Mouse (Mus musculus) v-Abl transformed pro-B cells (cell line): Measurements from ENCODE around the gene Golga4.

Experiments
- in situ Hi-C, 2 experiments: fragments of 400-800 bp; cut with MboI; formaldehyde crosslinking; loops; one replicate each; pipeline ENCODE4 v1.15.1; 2025; ENCODE audit not compliant: unreplicated experiment in 2 of 2

Gene Golga4

GRCm38 (mm10) chr9:118519101-118519500, 13.0 kb downstream of the Golga4 start:
- in situ Hi-C loops, result no loop called here

- in situ Hi-C loops, result no loop called here
Observed at GRCm38 (mm10) chr9:118520011-118520410, 13.9 kb downstream of the Golga4 start.

GRCm38 (mm10) chr9:118520858-118521257, 14.8 kb downstream of the Golga4 start:
- in situ Hi-C loops, result no loop called here

- in situ Hi-C loops, result no loop called here
Observed at GRCm38 (mm10) chr9:118521659-118522058, 15.6 kb downstream of the Golga4 start.

GRCm38 (mm10) chr9:118523738-118524137, 17.7 kb downstream of the Golga4 start:
- in situ Hi-C loops, result no loop called here

GRCm38 (mm10) chr9:118527056-118527455, 21.0 kb downstream of the Golga4 start:
- in situ Hi-C loops, result no loop called here

- in situ Hi-C loops, result no loop called here
Observed at GRCm38 (mm10) chr9:118529783-118530182, 23.7 kb downstream of the Golga4 start.

- in situ Hi-C loops, result no loop called here
Observed at GRCm38 (mm10) chr9:118530679-118531078, 24.6 kb downstream of the Golga4 start.

GRCm38 (mm10) chr9:118532516-118533205, 26.6 kb downstream of the Golga4 start:
- in situ Hi-C loops, result no loop called here

GRCm38 (mm10) chr9:118536946-118537345, 30.9 kb downstream of the Golga4 start:
- in situ Hi-C loops, result no loop called here

- in situ Hi-C loops, result no loop called here
Observed at GRCm38 (mm10) chr9:118537463-118538339, 31.6 kb downstream of the Golga4 start.

- in situ Hi-C loops, result no loop called here
Observed at GRCm38 (mm10) chr9:118541851-118542250, 35.8 kb downstream of the Golga4 start.

- in situ Hi-C loops, result no loop called here
Observed at GRCm38 (mm10) chr9:118545146-118545545, 39.1 kb downstream of the Golga4 start.

GRCm38 (mm10) chr9:118548651-118549050, 42.6 kb downstream of the Golga4 start:
- in situ Hi-C loops, result no loop called here

- in situ Hi-C loops, result no loop called here
Observed at GRCm38 (mm10) chr9:118556951-118557780, 51.1 kb downstream of the Golga4 start.

- in situ Hi-C loops, result no loop called here
Observed at GRCm38 (mm10) chr9:118563356-118563755, 57.3 kb downstream of the Golga4 start.

- in situ Hi-C loops, result no loop called here
Observed at GRCm38 (mm10) chr9:118563866-118564265, 57.8 kb downstream of the Golga4 start.

GRCm38 (mm10) chr9:118564696-118565095, 58.6 kb downstream of the Golga4 start:
- in situ Hi-C loops, result no loop called here

- in situ Hi-C loops, result no loop called here
Observed at GRCm38 (mm10) chr9:118569328-118569727, 63.3 kb downstream of the Golga4 start.

GRCm38 (mm10) chr9:118570865-118571264, 64.8 kb downstream of the Golga4 start:
- in situ Hi-C loops, result no loop called here

- in situ Hi-C loops, result no loop called here
Observed at GRCm38 (mm10) chr9:118571701-118572100, 65.6 kb downstream of the Golga4 start.
